Mouse (Mus musculus) forebrain, embryonic 16.5 days (tissue): ENCODE data around the gene Tmem119. TPM values are rescaled to one million over a fixed set of nuclear protein-coding genes. Genes with fewer than 3 reads are reported as not detected.
"Not testable (repeated sequence)": the region's sequence is repeated elsewhere in the genome, so short reads cannot be mapped to it uniquely, and the experiment has no call there.

Source experiments
- ATAC-seq: fragments of 200-750 bp; cut with Nextera tagmentation; 2 replicates; pipeline ENCODE4 v1.8.0; 2017; ENCODE audit warnings: mild to moderate bottlenecking, moderate library complexity
- H3K27ac ChIP-seq: fragments of 300-500 bp; sonication (generic); 2 replicates; pipeline ENCODE4 v1.5.1; 2014; ENCODE audit warnings: low read length, control low read depth
- H3K27me3 ChIP-seq: fragments of 300-500 bp; sonication (generic); replicated peaks from 2 replicates; pipeline ENCODE4 v1.6.1; 2014; ENCODE audit warnings: low read length; ENCODE audit not compliant: control insufficient read depth, insufficient read depth
- H3K36me3 ChIP-seq: fragments of 300-500 bp; sonication (generic); 2 replicates; pipeline ENCODE4 v1.6.1; 2014; ENCODE audit not compliant: control insufficient read depth, insufficient read depth
- H3K4me1 ChIP-seq: fragments of 300-500 bp; sonication (generic); replicated peaks from 2 replicates; pipeline ENCODE4 v1.6.1; 2014; ENCODE audit warnings: low read length; ENCODE audit not compliant: control insufficient read depth, insufficient read depth
- H3K4me2 ChIP-seq: fragments of 300-500 bp; sonication (generic); 2 replicates; pipeline ENCODE4 v1.6.1; 2014; ENCODE audit warnings: mild to moderate bottlenecking, low read length, control low read depth
- H3K4me3 ChIP-seq: fragments of 300-500 bp; sonication (generic); replicated peaks from 2 replicates; pipeline ENCODE4 v1.5.1; 2014; ENCODE audit warnings: mild to moderate bottlenecking, low read length, control low read depth
- H3K9ac ChIP-seq: fragments of 300-500 bp; sonication (generic); replicated peaks from 2 replicates; pipeline ENCODE4 v1.6.1; 2014; ENCODE audit warnings: low read depth, low read length, control low read depth
- H3K9me3 ChIP-seq: fragments of 300-500 bp; sonication (generic); 2 replicates; pipeline ENCODE4 v1.6.1; 2016; ENCODE audit warnings: low read length; ENCODE audit not compliant: control insufficient read depth
- WGBS: fragments of 180-500 bp; shearing (Covaris S2); extraction: QIAGEN DNeasy Blood & Tissue Kit; methylation state at CpG from one replicate; pipeline ENCODE4 v1.1.7; 2014; 5-methylcytosine and 5-hydroxymethylcytosine counted together
- polyA plus RNA-seq: library from polyadenylated mRNA; unstranded; fragments of >200 nt; fragmentation: Nextera tagmentation; extraction: Ambion mirVana; gene quantifications from 2 replicates; pipeline ENCODE4 v1.2.1, GENCODE M21; 2015

Tmem119 gene
- polyA plus RNA-seq, 1 experiment from 2014 or later: 4.4 TPM

DNA sequence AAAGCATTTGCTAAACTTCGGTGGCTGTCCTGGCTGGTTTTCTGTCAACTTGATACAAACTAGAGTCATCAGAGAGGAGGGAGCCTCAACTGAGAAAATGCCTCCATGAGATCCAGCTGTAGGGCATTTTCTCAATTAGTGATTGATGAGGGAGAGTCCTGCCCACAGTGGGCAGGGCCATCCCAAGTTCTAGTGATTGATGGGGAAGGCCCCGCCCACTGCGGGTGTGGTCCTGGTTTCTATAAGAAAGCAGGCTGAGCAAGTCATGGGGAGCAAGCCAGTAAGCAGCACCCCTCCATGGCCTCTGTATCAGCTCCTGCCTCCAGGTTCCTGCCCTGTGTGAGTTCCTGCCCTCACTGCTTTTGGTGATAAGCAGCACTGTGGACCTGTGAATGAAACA, 16.2 kb downstream of the Tmem119 start:
- H3K4me1 ChIP-seq, H3K9ac ChIP-seq, H3K27ac ChIP-seq, H3K9me3 ChIP-seq, ATAC-seq, H3K4me3 ChIP-seq, H3K4me2 ChIP-seq, H3K36me3 ChIP-seq: not testable (repeated sequence)
- 26% methylated on average over 3 of the region's 3 CpGs for WGBS
- peaks cover 12% of the 10 kb centered on the region for H3K27me3 ChIP-seq

DNA sequence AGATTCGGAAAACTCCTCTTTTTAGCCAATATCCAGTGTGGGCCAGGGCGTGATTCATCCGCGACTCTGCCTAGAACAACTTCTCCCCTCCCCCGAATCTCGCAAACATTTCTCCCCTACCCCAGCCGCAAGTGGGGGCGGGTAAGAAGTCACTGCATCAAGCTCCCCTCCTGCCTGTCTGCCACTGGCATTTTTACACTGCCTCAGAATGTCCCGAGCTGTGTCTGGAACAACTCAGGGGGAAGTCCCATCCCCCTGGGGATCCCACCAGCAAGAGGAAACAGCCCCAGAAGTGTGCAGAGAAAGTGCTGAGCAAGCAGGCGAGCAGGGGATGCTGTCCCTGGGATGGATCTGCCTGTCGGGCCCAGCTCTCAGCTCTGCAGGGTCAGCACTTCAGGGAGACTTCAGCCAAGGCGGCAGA, 16.7 kb downstream of the Tmem119 start:
- no peak overlapping the region for H3K4me3 ChIP-seq
- H3K36me3 ChIP-seq: no peaks in the 10 kb centered on the region
- WGBS: 23% methylated on average over 12 of the region's 12 CpGs
- no peaks in the 10 kb centered on the region for H3K9me3 ChIP-seq
- no peak overlapping the region for H3K9ac ChIP-seq
- H3K4me2 ChIP-seq: no peak overlapping the region
- no peak overlapping the region for H3K27ac ChIP-seq
- H3K27me3 ChIP-seq: peaks cover 12% of the 10 kb centered on the region
- no peak for ATAC-seq
- no peaks in the 10 kb centered on the region for H3K4me1 ChIP-seq

DNA sequence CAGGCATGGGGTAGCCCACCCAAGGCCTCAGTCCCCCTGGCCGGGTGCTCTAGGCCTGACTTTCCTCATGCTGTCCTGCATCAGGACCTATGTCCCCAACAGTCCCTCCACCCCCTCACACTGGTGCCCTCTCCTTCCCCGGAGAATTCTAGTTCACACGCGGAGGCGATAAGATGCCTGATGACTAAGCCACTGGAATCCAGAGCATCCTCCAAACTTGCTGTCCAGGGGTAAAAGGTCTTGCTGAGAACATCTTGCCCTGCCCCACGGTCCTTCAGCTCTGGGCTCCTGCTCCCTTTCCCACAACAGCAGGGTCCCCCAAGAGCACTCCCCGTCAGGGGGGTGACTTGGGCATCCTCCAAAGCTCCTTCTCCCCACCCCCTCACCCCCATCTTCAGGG, 17.7 kb downstream of the Tmem119 start:
- Histone ChIP-seq H3K27ac (no peak overlapping the region), H3K9me3 (no peaks in the 10 kb centered on the region), H3K27me3 (peaks cover 12% of the 10 kb centered on the region), H3K4me1 (no peaks in the 10 kb centered on the region), H3K4me3 (no peak overlapping the region), H3K9ac (no peak overlapping the region), H3K36me3 (no peaks in the 10 kb centered on the region), H3K4me2 (no peak overlapping the region)
- WGBS: 89% methylated on average over 7 of the region's 7 CpGs
- ATAC-seq: no peak

DNA sequence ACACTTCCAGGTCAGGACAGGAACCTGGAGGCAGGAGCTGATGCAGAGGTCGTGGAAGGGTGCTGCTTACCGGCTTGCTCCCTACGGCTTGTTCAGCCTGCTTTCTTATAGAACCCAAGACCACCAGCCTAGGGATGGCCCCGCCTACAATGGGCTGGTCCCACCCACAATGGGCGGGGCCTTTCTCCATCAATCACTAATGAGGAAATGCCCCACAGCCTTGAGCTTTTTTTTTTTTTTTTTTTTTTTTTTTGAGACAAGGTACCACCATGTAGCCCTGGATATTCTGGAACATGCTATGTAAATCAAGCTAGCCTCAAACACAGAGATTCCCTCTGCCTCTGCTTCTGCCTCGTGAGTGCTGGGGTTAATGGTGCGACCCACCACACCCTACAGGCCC, 18.4 kb downstream of the Tmem119 start:
- no peak overlapping the region for H3K4me2 ChIP-seq
- H3K4me1 ChIP-seq: no peaks in the 10 kb centered on the region
- no peak for ATAC-seq
- no peak overlapping the region for H3K9ac ChIP-seq
- H3K36me3 ChIP-seq: no peaks in the 10 kb centered on the region
- no peak overlapping the region for H3K27ac ChIP-seq
- 75% methylated on average over 7 of the region's 7 CpGs for WGBS
- H3K9me3 ChIP-seq: no peaks in the 10 kb centered on the region
- H3K27me3 ChIP-seq: peaks cover 10% of the 10 kb centered on the region
- no peak overlapping the region for H3K4me3 ChIP-seq

DNA sequence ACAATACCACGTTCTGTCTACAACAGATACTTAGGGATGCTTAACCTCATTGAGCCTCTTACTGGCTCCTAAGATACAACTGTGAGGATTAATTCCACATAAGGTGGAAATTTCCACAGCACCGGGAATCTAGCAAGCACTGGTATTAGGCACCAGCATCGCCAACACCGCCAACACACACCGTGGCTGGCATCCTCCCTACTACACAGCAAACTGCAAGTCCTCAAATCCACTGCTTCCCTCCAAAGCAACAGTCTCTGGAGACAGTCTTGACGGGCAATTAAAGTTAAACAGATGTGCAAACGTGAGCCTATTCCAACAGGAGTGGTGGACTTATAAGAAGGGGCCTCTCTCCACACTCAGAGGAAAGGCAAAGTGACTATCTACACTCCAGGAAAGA, 19.1 kb downstream of the Tmem119 start:
- Histone ChIP-seq H3K27me3 (peaks cover 10% of the 10 kb centered on the region), H3K9me3 (no peaks in the 10 kb centered on the region), H3K4me2 (no peak overlapping the region), H3K4me1 (no peaks in the 10 kb centered on the region), H3K4me3 (no peak overlapping the region), H3K9ac (no peak overlapping the region), H3K36me3 (no peaks in the 10 kb centered on the region; the same call in 1 of the 2 replicates), H3K27ac (no peak overlapping the region)
- WGBS: 85% methylated on average over 7 of the region's 7 CpGs
- no peak for ATAC-seq

DNA sequence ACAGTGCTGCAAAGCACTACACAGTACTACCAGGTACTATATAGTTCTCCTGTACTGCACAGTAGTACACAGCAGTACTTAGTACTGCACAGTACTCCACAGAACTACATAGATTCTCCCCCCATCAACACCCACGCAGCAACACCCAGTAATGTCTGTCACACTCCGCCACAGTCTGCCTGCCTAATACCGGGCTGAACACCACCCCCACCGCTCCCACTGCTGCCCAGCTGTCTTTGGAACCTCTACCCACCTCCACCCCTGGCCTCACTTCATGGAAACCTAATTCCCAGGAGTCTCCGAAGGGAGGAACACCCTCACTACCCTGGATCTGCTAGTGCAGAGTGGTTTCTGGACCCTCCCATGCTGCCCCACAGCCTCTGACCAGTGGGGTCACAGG, 19.6 kb downstream of the Tmem119 start:
- Histone ChIP-seq H3K4me1 (no peaks in the 10 kb centered on the region), H3K27ac (no peak overlapping the region), H3K9ac (no peak overlapping the region), H3K27me3 (peaks cover 10% of the 10 kb centered on the region), H3K36me3 (no peaks in the 10 kb centered on the region; the same call in 1 of the 2 replicates), H3K4me2 (no peak overlapping the region), H3K4me3 (no peak overlapping the region), H3K9me3 (no peaks in the 10 kb centered on the region)
- 96% methylated on average over 5 of the region's 5 CpGs for WGBS
- no peak for ATAC-seq

DNA sequence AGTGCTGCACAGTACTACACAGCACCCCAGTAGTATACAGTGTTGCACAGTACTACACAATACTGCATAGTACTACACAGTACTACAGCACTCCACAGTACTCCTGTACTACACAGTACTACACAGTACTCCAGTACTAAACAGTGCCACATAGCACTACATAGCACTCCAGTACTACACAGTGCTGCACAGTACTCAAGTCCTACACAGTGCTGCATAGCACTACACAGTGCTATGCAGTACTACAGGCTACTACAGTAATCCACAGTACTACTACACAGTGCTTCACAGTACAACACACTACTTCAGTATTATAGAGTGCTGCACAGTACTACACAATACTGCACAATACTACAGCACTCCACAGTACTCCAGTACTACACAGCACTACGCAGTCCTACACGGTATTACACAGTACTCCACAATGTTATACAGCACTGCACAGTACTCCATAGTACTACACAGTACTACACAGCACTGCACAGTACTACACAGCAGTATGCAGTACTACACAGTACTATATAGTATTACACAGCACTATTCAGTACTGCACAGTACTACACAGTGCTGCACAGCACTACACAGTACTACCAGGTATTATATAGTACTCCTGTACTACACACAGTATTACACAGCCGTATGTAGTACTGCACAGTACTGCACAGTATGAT, 20.1 kb downstream of the Tmem119 start:
- no peak; the same call in 1 of the 2 replicates for ATAC-seq
- H3K36me3 ChIP-seq: peaks cover under 1% of the 10 kb centered on the region; the same call in 1 of the 2 replicates
- H3K4me2 ChIP-seq: no peak overlapping the region
- H3K9ac ChIP-seq: no peak overlapping the region
- no peaks in the 10 kb centered on the region for H3K4me1 ChIP-seq
- no peaks in the 10 kb centered on the region for H3K9me3 ChIP-seq
- 96% methylated on average over 3 of the region's 3 CpGs for WGBS
- peaks cover 10% of the 10 kb centered on the region for H3K27me3 ChIP-seq
- no peak overlapping the region for H3K4me3 ChIP-seq
- no peak overlapping the region for H3K27ac ChIP-seq

DNA sequence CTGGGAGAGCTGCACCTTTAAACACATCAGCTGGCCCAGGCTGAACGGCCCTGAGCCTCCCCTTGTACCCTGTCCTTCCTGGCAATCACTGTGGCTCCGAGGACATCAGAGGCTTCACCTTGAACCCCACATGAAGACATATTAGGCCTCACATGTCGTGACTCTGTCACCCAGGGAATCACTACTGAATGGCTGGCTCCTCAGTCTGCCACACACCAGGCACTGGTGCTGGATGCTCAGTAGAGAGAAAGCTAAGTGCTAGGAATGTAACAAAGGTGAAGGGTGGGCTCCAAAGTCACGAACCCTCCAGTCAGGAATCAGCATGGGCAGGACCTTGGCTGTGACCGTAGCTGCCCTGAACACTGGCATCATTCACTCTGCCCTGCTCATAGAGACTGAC, 20.7 kb downstream of the Tmem119 start:
- H3K4me1 ChIP-seq: no peaks in the 10 kb centered on the region
- no peak overlapping the region for H3K4me2 ChIP-seq
- H3K4me3 ChIP-seq: no peak overlapping the region
- no peak overlapping the region for H3K27ac ChIP-seq
- H3K27me3 ChIP-seq: peaks cover 10% of the 10 kb centered on the region
- ATAC-seq: no peak
- WGBS: 78% methylated on average over 5 of the region's 5 CpGs
- H3K36me3 ChIP-seq: peaks cover 4% of the 10 kb centered on the region; the same call in 1 of the 2 replicates
- no peaks in the 10 kb centered on the region for H3K9me3 ChIP-seq
- no peak overlapping the region for H3K9ac ChIP-seq

DNA sequence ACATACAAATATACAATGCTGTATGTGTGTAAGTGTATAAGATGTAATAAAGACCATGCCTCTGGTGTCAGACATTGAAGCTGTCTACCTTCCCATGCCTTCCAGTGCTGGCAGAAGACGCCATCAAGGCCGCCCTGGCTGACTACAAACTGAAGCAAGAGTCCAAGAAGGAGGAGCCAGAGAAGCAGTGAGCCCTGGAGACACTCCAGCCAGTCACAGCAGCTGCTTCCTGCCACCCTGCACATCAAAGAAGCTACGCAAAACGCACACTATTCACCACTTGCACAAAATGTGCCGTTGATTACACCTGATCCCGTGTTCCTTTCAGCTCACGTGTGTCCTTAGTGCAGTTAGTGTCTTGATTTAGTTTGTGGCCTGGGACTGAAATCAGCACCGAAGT, 22.6 kb downstream of the Tmem119 start:
- H3K9ac ChIP-seq, H3K4me2 ChIP-seq, H3K4me3 ChIP-seq, H3K36me3 ChIP-seq, H3K27me3 ChIP-seq, H3K9me3 ChIP-seq, H3K27ac ChIP-seq, ATAC-seq: not testable (repeated sequence)
- peaks cover 11% of the 10 kb centered on the region for H3K4me1 ChIP-seq
- 90% methylated on average over 8 of the region's 8 CpGs for WGBS

DNA sequence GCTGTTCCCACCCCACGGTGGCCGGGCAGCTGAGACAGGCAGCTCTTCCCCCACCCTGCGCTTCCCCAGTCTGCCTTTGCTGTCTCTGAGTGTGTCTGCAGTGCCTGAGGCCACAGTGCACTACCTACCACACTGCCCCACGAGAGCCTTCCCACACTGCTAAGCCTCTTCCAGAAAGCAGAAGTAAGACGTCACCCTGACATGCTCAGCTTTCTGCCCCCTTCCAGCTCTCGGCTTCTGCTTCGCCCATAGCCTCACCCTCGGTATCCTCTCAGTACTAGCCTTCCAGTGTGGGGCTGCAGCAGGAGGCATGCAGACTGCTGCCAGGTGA, 23.5 kb downstream of the Tmem119 start:
- 92% methylated on average over 8 of the region's 8 CpGs for WGBS
- no peak overlapping the region for H3K4me3 ChIP-seq
- no peak overlapping the region for H3K4me2 ChIP-seq
- peaks cover 4% of the 10 kb centered on the region; the same call in 1 of the 2 replicates for H3K36me3 ChIP-seq
- no peak overlapping the region for H3K9ac ChIP-seq
- no peak for ATAC-seq
- no peaks in the 10 kb centered on the region for H3K9me3 ChIP-seq
- H3K27me3 ChIP-seq: no peaks in the 10 kb centered on the region
- no peak overlapping the region for H3K27ac ChIP-seq
- H3K4me1 ChIP-seq: peaks cover 11% of the 10 kb centered on the region
